Mouse (Mus musculus): ENCODE data around the gene Slc9a5.

DNA sequence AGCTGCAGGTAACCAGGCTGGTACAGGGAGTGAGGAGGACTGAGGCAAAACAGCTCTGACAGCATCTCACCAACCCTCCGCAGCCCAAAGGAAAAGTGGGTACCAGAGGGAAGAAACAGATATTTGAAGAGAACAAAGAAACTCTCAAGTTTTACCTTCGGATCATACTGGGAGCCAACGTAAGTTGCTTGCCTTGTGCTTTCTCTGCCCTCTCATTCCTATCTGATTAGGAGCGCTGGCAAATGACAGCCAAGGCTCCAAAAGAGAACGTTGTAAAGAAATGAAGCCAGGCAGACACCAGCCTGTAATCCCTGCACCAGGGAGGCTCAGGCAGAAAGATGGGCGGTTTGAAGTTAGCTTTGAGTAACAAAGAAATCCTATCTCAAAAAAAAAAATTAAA is 21.7 kb upstream of the Slc9a5 start:
- TF ChIP-seq CTCF (IDR thresholded peaks at IDR 0.05; ENCODE audit: extremely low read depth, insufficient read depth, insufficient read length, insufficient replicate concordance) (no peak), POLR2A (IDR thresholded peaks at IDR 0.05; ENCODE audit: low read depth, low read length) (no peak)

Measured in spleen, adult 2 months (tissue).